Comparison of ENCODE assay signal across 7 mouse cellular contexts in the genomic region with DNA sequence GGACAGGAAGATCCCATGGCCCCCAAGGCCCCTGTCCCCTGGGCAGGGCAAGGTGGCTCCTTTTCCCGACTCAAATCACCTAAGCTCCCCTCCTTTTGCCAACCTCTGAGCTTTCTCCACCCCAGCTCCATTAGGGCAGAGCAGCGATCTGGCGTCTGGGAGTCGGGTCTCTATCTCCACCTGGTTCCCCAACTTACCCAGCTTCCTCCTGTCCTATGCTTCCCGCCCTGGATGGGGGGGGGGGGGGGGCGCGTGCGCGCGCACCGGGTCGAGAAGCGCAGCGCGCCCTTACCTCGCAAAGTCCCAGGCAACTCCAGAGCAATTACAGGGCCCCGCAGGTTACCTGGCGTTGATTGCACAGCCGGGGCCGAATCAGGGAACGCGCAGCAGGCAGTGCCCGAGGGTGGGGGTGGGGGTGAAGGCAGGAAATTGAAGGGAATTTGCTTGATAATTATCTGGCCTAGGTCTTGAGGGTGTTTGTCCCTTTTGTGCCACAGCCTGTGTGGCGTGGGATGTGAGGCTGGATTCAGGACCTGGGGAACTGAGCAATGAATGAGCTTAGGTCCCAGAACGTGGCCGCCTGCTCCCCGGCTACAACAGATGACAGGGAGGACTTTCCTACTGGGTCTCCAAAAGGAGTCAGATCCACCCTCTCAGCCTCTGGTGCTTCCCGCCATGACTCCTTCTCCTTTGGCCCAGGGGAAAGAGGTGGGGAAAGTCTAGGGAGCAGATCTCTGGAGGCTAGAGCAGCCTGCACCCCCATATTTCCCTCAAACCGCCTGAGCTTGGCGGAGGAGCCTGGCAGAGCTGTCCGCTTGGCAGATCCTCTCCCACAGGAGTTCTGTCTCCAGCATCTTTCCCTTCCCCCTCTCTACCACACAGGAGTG.
DNase-seq lines count a peak whose midpoint lies in the region; ATAC-seq lines count a peak whose summit lies in the region.

No protein-coding gene starts in this region.

- no peaks in the 10 kb centered on the region for H3K36me3 ChIP-seq in lung, embryonic 15.5 days
- no peaks in the 10 kb centered on the region for H3K36me3 ChIP-seq in embryonic facial prominence, embryonic 11.5 days (replicated peaks; ENCODE audit: control insufficient read depth, insufficient read depth, low read depth, low read length)
- no peaks in the 10 kb centered on the region for H3K36me3 ChIP-seq in limb, embryonic 11.5 days (ENCODE audit: control insufficient read depth, insufficient read depth, low read length)
- no peaks in the 10 kb centered on the region for H3K36me3 ChIP-seq in stomach, embryonic 15.5 days

- 10% methylated on average over 27 of the region's 31 CpGs for WGBS in lung, embryonic 15.5 days
- under 1% methylated on average over 30 of the region's 31 CpGs for WGBS in embryonic facial prominence, embryonic 11.5 days
- WGBS in limb, embryonic 11.5 days: 4% methylated on average over 30 of the region's 31 CpGs
- 9% methylated on average over 31 of the region's 31 CpGs for WGBS in stomach, embryonic 15.5 days

- H3K9me3 ChIP-seq in lung, embryonic 15.5 days: no peaks in the 10 kb centered on the region
- H3K9me3 ChIP-seq in embryonic facial prominence, embryonic 11.5 days (replicated peaks; ENCODE audit: control insufficient read depth, low read length): no peaks in the 10 kb centered on the region
- no peaks in the 10 kb centered on the region for H3K9me3 ChIP-seq in limb, embryonic 11.5 days (ENCODE audit: control insufficient read depth, low read length)
- no peaks in the 10 kb centered on the region for H3K9me3 ChIP-seq in stomach, embryonic 15.5 days

- H3K27ac ChIP-seq in lung, embryonic 15.5 days: no peak overlapping the region
- H3K27ac ChIP-seq in embryonic facial prominence, embryonic 11.5 days (replicated peaks; ENCODE audit: low read depth, low read length): no peak overlapping the region
- H3K27ac ChIP-seq in limb, embryonic 11.5 days (replicated peaks; ENCODE audit: low read depth, low read length): no peak overlapping the region
- no peak overlapping the region for H3K27ac ChIP-seq in stomach, embryonic 15.5 days

- peak overlapping the region; percentile 53 for H3K4me2 ChIP-seq in lung, embryonic 15.5 days
- H3K4me2 ChIP-seq in embryonic facial prominence, embryonic 11.5 days (ENCODE audit: low read depth, low read length): peak overlapping the region; percentile 72
- peak overlapping the region; percentile 53 for H3K4me2 ChIP-seq in limb, embryonic 11.5 days (ENCODE audit: low read depth, severe bottlenecking)
- H3K4me2 ChIP-seq in stomach, embryonic 15.5 days: peak overlapping the region; percentile 59

- H3K9ac ChIP-seq in lung, embryonic 15.5 days: no peak overlapping the region; the same call in 1 of the 2 replicates
- peak overlapping the region; percentile 43 for H3K9ac ChIP-seq in embryonic facial prominence, embryonic 11.5 days (replicated peaks; ENCODE audit: low read length)
- H3K9ac ChIP-seq in limb, embryonic 11.5 days (ENCODE audit: low read length): peak overlapping the region; percentile 50; the same call in 1 of the 2 replicates
- no peak overlapping the region for H3K9ac ChIP-seq in stomach, embryonic 15.5 days

- peaks cover 21% of the 10 kb centered on the region for H3K4me1 ChIP-seq in lung, embryonic 15.5 days
- peaks cover 6% of the 10 kb centered on the region for H3K4me1 ChIP-seq in embryonic facial prominence, embryonic 11.5 days (ENCODE audit: control insufficient read depth, insufficient read depth, low read length)
- peaks cover 10% of the 10 kb centered on the region for H3K4me1 ChIP-seq in limb, embryonic 11.5 days (ENCODE audit: control insufficient read depth, insufficient read depth, low read length)
- H3K4me1 ChIP-seq in stomach, embryonic 15.5 days: peaks cover 14% of the 10 kb centered on the region

- DNase-seq in lung, postnatal 36 days: no peak
- peak; percentile 60 for DNase-seq in embryonic facial prominence, embryonic 11.5 days (ENCODE audit: low spot score)
- peak; percentile 70 for DNase-seq in limb, embryonic 11.5 days (ENCODE audit: low spot score)
- DNase-seq in thymus, postnatal 14 days: no peak
- no peak for DNase-seq in spleen, adult 18-20 months

- H3K4me3 ChIP-seq in lung, embryonic 15.5 days: peak overlapping the region; percentile 24
- H3K4me3 ChIP-seq in embryonic facial prominence, embryonic 11.5 days (ENCODE audit: low read depth, low read length): peak overlapping the region; percentile 23
- H3K4me3 ChIP-seq in limb, embryonic 11.5 days (ENCODE audit: low read depth, low read length): peak overlapping the region; percentile 12
- H3K4me3 ChIP-seq in stomach, embryonic 15.5 days (replicated peaks): peak overlapping the region; percentile 23

- peaks cover 24% of the 10 kb centered on the region for H3K27me3 ChIP-seq in lung, embryonic 15.5 days
- peaks cover 2% of the 10 kb centered on the region; the same call in 1 of the 2 replicates for H3K27me3 ChIP-seq in embryonic facial prominence, embryonic 11.5 days (ENCODE audit: control insufficient read depth, insufficient read depth, low read length)
- H3K27me3 ChIP-seq in limb, embryonic 11.5 days (ENCODE audit: control insufficient read depth, insufficient read depth, low read length): no peaks in the 10 kb centered on the region
- H3K27me3 ChIP-seq in stomach, embryonic 15.5 days (replicated peaks): peaks cover 18% of the 10 kb centered on the region; the same call in 1 of the 2 replicates

- ATAC-seq in lung, embryonic 15.5 days (ENCODE audit: borderline replicate concordance, extremely low read depth, low FRiP score, low TSS enrichment): no peak
- peak; percentile 57; the same call in 1 of the 2 replicates for ATAC-seq in embryonic facial prominence, embryonic 11.5 days (replicated peaks; ENCODE audit: insufficient number of reproducible peaks, low FRiP score, low TSS enrichment, low read depth)
- no peak for ATAC-seq in limb, embryonic 11.5 days (ENCODE audit: insufficient number of reproducible peaks, low FRiP score, low TSS enrichment, low read depth)
- peak; percentile 70; the same call in 1 of the 2 replicates for ATAC-seq in stomach, embryonic 15.5 days (ENCODE audit: insufficient read depth, low FRiP score, low read depth)

Comparison
In these comparisons a context has a peak if more than half of its experiments do, and no peak if none do; other contexts are left out.
1. ATAC-seq: peak in embryonic facial prominence, embryonic 11.5 days (single experiment) and stomach, embryonic 15.5 days (single experiment); none in lung, embryonic 15.5 days (single experiment) and limb, embryonic 11.5 days (single experiment).
2. H3K9ac ChIP-seq: peak in embryonic facial prominence, embryonic 11.5 days (single experiment) and limb, embryonic 11.5 days (single experiment); none in lung, embryonic 15.5 days (single experiment) and stomach, embryonic 15.5 days (single experiment).
3. DNase-seq: peak in embryonic facial prominence, embryonic 11.5 days (single experiment) and limb, embryonic 11.5 days (single experiment); none in lung, postnatal 36 days (single experiment), thymus, postnatal 14 days (single experiment) and spleen, adult 18-20 months (0 of 2).
4. Peak in every context shown above with its lines, with median percentiles within 50 percentile points of each other: H3K4me2 ChIP-seq and H3K4me3 ChIP-seq.